Mouse (Mus musculus) cerebellum, adult 2 months (tissue): ENCODE data around the gene Atp6v1g3. TPM values are rescaled to one million over a fixed set of nuclear protein-coding genes. Genes with fewer than 3 reads are reported as not detected.

ENCODE experiments used
- DNase-seq, 2 experiments: peaks; one replicate each; pipeline ENCODE4 v3.0.0; 2021
- H3K27ac ChIP-seq: fragments of 200-500 bp; 2 replicates; pipeline ENCODE4 v1.5.1; 2012; ENCODE audit warnings: low read length, control low read depth, inconsistent platforms; ENCODE audit not compliant: insufficient read depth
- H3K27me3 ChIP-seq: fragments of 200-500 bp; 2 replicates; pipeline ENCODE4 v1.6.1; 2012; ENCODE audit warnings: inconsistent platforms, mild to moderate bottlenecking, low read length, moderate library complexity; ENCODE audit not compliant: control insufficient read depth, insufficient read depth
- H3K4me1 ChIP-seq: fragments of 200-500 bp; 2 replicates; pipeline ENCODE4 v1.6.1; 2011; ENCODE audit warnings: low read length; ENCODE audit not compliant: control insufficient read depth, insufficient read depth
- H3K4me3 ChIP-seq: fragments of 200-500 bp; replicated peaks from 2 replicates; pipeline ENCODE3; 2011; ENCODE audit warnings: mild to moderate bottlenecking, low read depth, low read length, control low read depth; ENCODE audit not compliant: insufficient read depth
- CTCF ChIP-seq: fragments of 200-500 bp; IDR thresholded peaks from 2 replicates; pipeline ENCODE4 v1.5.1; 2011; ENCODE audit warnings: low read depth, mild to moderate bottlenecking, control low read depth, low read length, moderate library complexity, borderline replicate concordance; ENCODE audit not compliant: insufficient read depth
- POLR2A ChIP-seq: fragments of 200-500 bp; IDR thresholded peaks from 2 replicates; pipeline ENCODE4 v1.6.1; 2011; ENCODE audit warnings: low read length, control low read depth, borderline replicate concordance; ENCODE audit not compliant: insufficient read depth
- WGBS: fragments of 180-500 bp; shearing (Covaris S2); methylation state at CpG from one replicate; pipeline ENCODE4 v1.1.7; 2018; 5-methylcytosine and 5-hydroxymethylcytosine counted together
- polyA plus RNA-seq: library from polyadenylated mRNA; depleted of rRNA; stranded (reverse); fragments of >200 nt; gene quantifications from 2 replicates; pipeline ENCODE4 v1.2.3, GENCODE M21; 2012

Gene Atp6v1g3
- polyA plus RNA-seq, 1 experiment = not detected

GRCm38 (mm10) chr1:138294487-138294886 is 20.9 kb downstream of the Atp6v1g3 start:
- 94% methylated on average over 5 of the region's 5 CpGs for WGBS
- Histone ChIP-seq H3K27me3 (no peaks in the 10 kb centered on the region), H3K27ac (no peak overlapping the region), H3K4me3 (no peak overlapping the region), H3K4me1 (no peaks in the 10 kb centered on the region)
- TF ChIP-seq POLR2A (no peak), CTCF (no peak)
- no peak for DNase-seq

DNA sequence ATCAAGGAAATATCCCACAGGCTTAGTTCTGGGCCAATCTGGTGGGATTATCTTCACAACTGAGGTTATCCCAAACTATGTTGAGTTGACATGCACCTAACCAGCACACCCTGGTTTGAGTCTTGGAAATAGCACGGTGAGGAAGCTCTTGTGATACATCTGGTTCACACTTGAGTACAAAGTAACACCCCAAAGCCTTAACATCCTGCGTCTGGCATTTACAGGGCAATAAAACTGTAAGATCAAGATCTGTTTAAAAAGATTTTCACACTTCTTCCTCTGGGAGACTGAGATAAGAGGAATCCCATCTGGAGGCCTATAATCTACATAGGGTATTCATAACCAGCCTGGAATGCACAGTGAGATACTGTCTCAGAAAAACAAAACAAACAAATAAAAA is 24.6 kb downstream of the Atp6v1g3 start:
- no peak for DNase-seq
- Histone ChIP-seq H3K4me1 (no peaks in the 10 kb centered on the region), H3K27ac (no peak overlapping the region), H3K27me3 (no peaks in the 10 kb centered on the region), H3K4me3 (no peak overlapping the region)
- WGBS = 90% methylated on average over 2 of the region's 2 CpGs
- no peak for TF ChIP-seq POLR2A
- TF ChIP-seq CTCF = no peak

DNA sequence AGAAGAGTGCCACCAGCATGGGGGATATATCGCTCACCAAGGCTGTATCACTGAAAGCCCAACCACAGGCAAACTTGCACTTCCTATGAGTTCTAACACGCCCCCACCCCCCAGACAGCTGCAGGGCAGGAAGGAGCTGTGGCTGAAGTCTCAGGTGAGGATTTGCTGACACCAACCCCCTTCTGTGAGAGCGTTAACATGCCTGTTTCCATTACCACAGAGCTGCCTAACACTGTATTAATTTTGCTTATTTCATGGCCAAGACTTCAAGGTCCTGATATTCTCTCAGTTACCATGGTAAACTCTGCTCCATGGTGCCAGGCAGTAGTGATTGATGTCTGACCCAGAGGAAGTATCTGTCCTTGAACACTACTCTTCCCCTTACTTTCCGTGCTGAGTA is 26.0 kb downstream of the Atp6v1g3 start:
- 82% methylated on average over 4 of the region's 4 CpGs for WGBS
- Histone ChIP-seq H3K4me1 (no peaks in the 10 kb centered on the region), H3K27me3 (no peaks in the 10 kb centered on the region), H3K4me3 (no peak overlapping the region), H3K27ac (no peak overlapping the region)
- DNase-seq = no peak
- TF ChIP-seq CTCF (no peak), POLR2A (no peak)

GRCm38 (mm10) chr1:138301920-138302319 is 28.4 kb downstream of the Atp6v1g3 start:
- 90% methylated on average over 5 of the region's 5 CpGs for WGBS
- no peak for TF ChIP-seq CTCF
- no peak for TF ChIP-seq POLR2A
- H3K4me3 ChIP-seq = no peak overlapping the region
- H3K27me3 ChIP-seq = no peaks in the 10 kb centered on the region
- no peaks in the 10 kb centered on the region for H3K4me1 ChIP-seq
- H3K27ac ChIP-seq = no peak overlapping the region
- no peak for DNase-seq

GRCm38 (mm10) chr1:138302756-138303155 is 29.2 kb downstream of the Atp6v1g3 start:
- no peak for TF ChIP-seq POLR2A
- no peak for TF ChIP-seq CTCF
- 88% methylated on average over 2 of the region's 2 CpGs for WGBS
- H3K4me3 ChIP-seq = no peak overlapping the region
- H3K4me1 ChIP-seq = no peaks in the 10 kb centered on the region
- no peak for DNase-seq
- H3K27me3 ChIP-seq = no peaks in the 10 kb centered on the region
- H3K27ac ChIP-seq = no peak overlapping the region

GRCm38 (mm10) chr1:138303296-138303695 is 29.8 kb downstream of the Atp6v1g3 start:
- no peak for TF ChIP-seq CTCF
- no peak for TF ChIP-seq POLR2A
- Histone ChIP-seq H3K27me3 (no peaks in the 10 kb centered on the region), H3K27ac (no peak overlapping the region), H3K4me3 (no peak overlapping the region), H3K4me1 (no peaks in the 10 kb centered on the region)
- no peak for DNase-seq
- WGBS = 90% methylated on average over 1 of the region's 1 CpGs

DNA sequence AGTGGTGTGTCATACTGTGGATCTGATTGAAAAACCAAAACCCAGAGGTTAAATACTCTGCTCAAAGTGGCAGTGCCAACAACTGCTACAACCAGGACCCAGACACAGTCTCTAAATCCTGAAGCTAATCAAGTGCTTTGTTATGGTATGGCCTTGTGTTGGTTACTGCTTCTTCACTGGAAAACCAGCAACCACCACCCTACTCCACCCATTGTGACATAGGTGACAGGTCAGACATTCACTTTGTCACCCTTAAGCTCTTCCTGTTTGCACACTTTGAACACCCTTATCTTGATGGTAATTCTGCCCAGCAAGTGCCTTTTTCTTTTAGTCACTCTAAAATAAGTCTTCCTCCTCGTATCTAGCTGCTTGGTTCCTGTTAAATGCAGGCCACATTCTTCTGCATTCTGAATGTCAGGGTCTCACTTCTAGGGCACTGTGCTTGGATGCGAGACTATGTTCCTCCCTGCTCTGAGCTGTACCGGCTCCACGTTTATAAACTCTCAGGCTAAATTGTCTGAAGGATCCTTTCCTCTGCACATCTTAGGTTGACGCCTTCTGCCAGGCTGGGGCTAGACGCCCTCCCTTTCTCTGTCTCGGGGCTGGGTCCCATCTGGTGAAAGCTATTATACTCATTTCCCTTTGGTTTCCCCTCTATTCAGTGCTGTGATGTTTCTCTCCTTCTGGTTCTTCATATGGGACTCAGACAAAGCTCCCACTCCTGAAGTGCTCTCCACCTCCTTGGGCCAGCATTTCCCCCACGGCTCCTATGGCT is 30.8 kb downstream of the Atp6v1g3 start:
- H3K4me3 ChIP-seq = no peak overlapping the region
- no peak for DNase-seq
- TF ChIP-seq POLR2A (no peak), CTCF (no peak)
- H3K27ac ChIP-seq = no peak overlapping the region
- no peaks in the 10 kb centered on the region for H3K27me3 ChIP-seq
- H3K4me1 ChIP-seq = no peaks in the 10 kb centered on the region
- 67% methylated on average over 8 of the region's 8 CpGs for WGBS

- 62% methylated on average over 3 of the region's 3 CpGs for WGBS
- TF ChIP-seq CTCF = no peak
- no peak for TF ChIP-seq POLR2A
- no peak overlapping the region for H3K27ac ChIP-seq
- H3K4me1 ChIP-seq = no peaks in the 10 kb centered on the region
- DNase-seq = no peak
- H3K27me3 ChIP-seq = no peaks in the 10 kb centered on the region
- H3K4me3 ChIP-seq = no peak overlapping the region
These were observed 49.1 kb downstream of the Atp6v1g3 start for GRCm38 (mm10) chr1:138322657-138323056.
